Mouse (Mus musculus) cortical plate, adult 2 months (tissue): ENCODE measurements at regions not wholly inside any gene's neighbourhood (a gene's known extent, or its start where the extent isn't known, plus 50 kb on each side); places are given as distances from the start of the nearest gene placed in this dataset.

Experiments used
- CTCF ChIP-seq: fragments of 200-500 bp; IDR thresholded peaks from 2 replicates; pipeline ENCODE4 v1.5.1; 2011; ENCODE audit warnings: mild to moderate bottlenecking, control low read depth, low read length; ENCODE audit not compliant: insufficient read depth; ENCODE audit errors: extremely low read depth
- POLR2A ChIP-seq: fragments of 200-500 bp; IDR thresholded peaks from 2 replicates; pipeline ENCODE4 v1.6.1; 2011; ENCODE audit warnings: mild to moderate bottlenecking, low read length, control low read depth; ENCODE audit not compliant: insufficient read depth; ENCODE audit errors: extremely low read depth

GRCm38 (mm10) chr1:90271326-90271725 lies 67.5 kb downstream of the Ackr3 start:
- TF ChIP-seq CTCF (no peak), POLR2A (no peak)
